ENCODE assay signal across 8 mouse cellular contexts in genomic region chr8:110629245-110630063, GRCm38 (mm10). TPM values are rescaled to one million over a fixed set of nuclear protein-coding genes. Genes with fewer than 3 reads are reported as not detected.
DNase-seq lines count a peak whose midpoint lies in the region; ATAC-seq and TF ChIP-seq lines count a peak whose summit lies in the region.

No protein-coding gene starts in this region.

- peak; percentile 57 for DNase-seq in forebrain, postnatal 0 days
- DNase-seq in urinary bladder, postnatal 25 days (ENCODE audit: low spot score), result peak; percentile 21
- no peak for DNase-seq in urinary bladder, postnatal 10 days (ENCODE audit: low spot score)
- peak; percentile 77 to 80 for DNase-seq in cerebellum, postnatal 36 days
- DNase-seq in spleen, postnatal 10 days (ENCODE audit: low spot score in 2 of 2), result peak; percentile 24 to 72

- WGBS in forebrain, postnatal 0 days, result 67% methylated on average over 9 of the region's 9 CpGs
- WGBS in forebrain, embryonic 15.5 days, result 65% methylated on average over 9 of the region's 9 CpGs
- 58% methylated on average over 9 of the region's 9 CpGs for WGBS in kidney, embryonic 15.5 days
- 60% methylated on average over 9 of the region's 9 CpGs for WGBS in lung, embryonic 16.5 days

- peak; percentile 28; the same call in 1 of the 2 replicates for ATAC-seq in forebrain, postnatal 0 days
- no peak for ATAC-seq in forebrain, embryonic 15.5 days (replicated peaks)
- peak; percentile 38; the same call in 1 of the 2 replicates for ATAC-seq in kidney, embryonic 15.5 days (replicated peaks; ENCODE audit: low FRiP score)
- ATAC-seq in lung, embryonic 16.5 days (ENCODE audit: low read depth), result peak; percentile 41; the same call in 1 of the 2 replicates

- H3K4me2 ChIP-seq in forebrain, postnatal 0 days (ENCODE audit: low read depth), result no peak overlapping the region
- no peak overlapping the region for H3K4me2 ChIP-seq in forebrain, embryonic 15.5 days (replicated peaks)
- no peak overlapping the region for H3K4me2 ChIP-seq in kidney, embryonic 15.5 days
- no peak overlapping the region for H3K4me2 ChIP-seq in lung, embryonic 16.5 days (ENCODE audit: low read depth, low read length)

- H3K9ac ChIP-seq in forebrain, postnatal 0 days, result no peak overlapping the region
- no peak overlapping the region for H3K9ac ChIP-seq in forebrain, embryonic 15.5 days (replicated peaks)
- no peak overlapping the region for H3K9ac ChIP-seq in kidney, embryonic 15.5 days
- no peak overlapping the region for H3K9ac ChIP-seq in lung, embryonic 16.5 days (ENCODE audit: low read length)

- H3K27me3 ChIP-seq in forebrain, postnatal 0 days (ENCODE audit: insufficient read depth, low read length), result no peaks in the 10 kb centered on the region
- no peaks in the 10 kb centered on the region for H3K27me3 ChIP-seq in forebrain, embryonic 15.5 days
- no peaks in the 10 kb centered on the region for H3K27me3 ChIP-seq in kidney, embryonic 15.5 days
- H3K27me3 ChIP-seq in lung, embryonic 16.5 days (ENCODE audit: control insufficient read depth, insufficient read depth, low read depth, low read length), result no peaks in the 10 kb centered on the region

- 0 out of 2 replicates have a peak, but pooled peaks cover 4% of the 10 kb centered on the region for H3K4me1 ChIP-seq in forebrain, postnatal 0 days (ENCODE audit: insufficient read depth)
- peaks cover 18% of the 10 kb centered on the region for H3K4me1 ChIP-seq in forebrain, embryonic 15.5 days
- peaks cover 14% of the 10 kb centered on the region; the same call in 1 of the 2 replicates for H3K4me1 ChIP-seq in kidney, embryonic 15.5 days
- H3K4me1 ChIP-seq in lung, embryonic 16.5 days (replicated peaks; ENCODE audit: control insufficient read depth, insufficient read depth, low read length), result peaks cover 7% of the 10 kb centered on the region

- no peak overlapping the region for H3K27ac ChIP-seq in forebrain, postnatal 0 days (ENCODE audit: low read depth, low read length)
- H3K27ac ChIP-seq in forebrain, embryonic 15.5 days (replicated peaks), result no peak overlapping the region
- H3K27ac ChIP-seq in kidney, embryonic 15.5 days, result no peak overlapping the region
- no peak overlapping the region for H3K27ac ChIP-seq in lung, embryonic 16.5 days (ENCODE audit: low read length)

- peaks cover 24% of the 10 kb centered on the region for H3K36me3 ChIP-seq in forebrain, postnatal 0 days (ENCODE audit: insufficient read depth)
- peaks cover 19% of the 10 kb centered on the region for H3K36me3 ChIP-seq in forebrain, embryonic 15.5 days
- peaks cover 26% of the 10 kb centered on the region for H3K36me3 ChIP-seq in kidney, embryonic 15.5 days
- peaks cover 5% of the 10 kb centered on the region; the same call in 1 of the 2 replicates for H3K36me3 ChIP-seq in lung, embryonic 16.5 days (ENCODE audit: control insufficient read depth, insufficient read depth, low read length)

- H3K9me3 ChIP-seq in forebrain, postnatal 0 days (ENCODE audit: low read length), result no peaks in the 10 kb centered on the region
- H3K9me3 ChIP-seq in forebrain, embryonic 15.5 days, result no peaks in the 10 kb centered on the region
- H3K9me3 ChIP-seq in kidney, embryonic 15.5 days (replicated peaks), result no peaks in the 10 kb centered on the region
- no peaks in the 10 kb centered on the region for H3K9me3 ChIP-seq in lung, embryonic 16.5 days (ENCODE audit: control insufficient read depth, low read length)

- H3K4me3 ChIP-seq in forebrain, postnatal 0 days (ENCODE audit: low read depth, low read length), result no peak overlapping the region
- H3K4me3 ChIP-seq in forebrain, embryonic 15.5 days, result no peak overlapping the region
- H3K4me3 ChIP-seq in kidney, embryonic 15.5 days (replicated peaks), result no peak overlapping the region
- no peak overlapping the region for H3K4me3 ChIP-seq in lung, embryonic 16.5 days (ENCODE audit: low read length)

- peak; percentile 69 for TF ChIP-seq CTCF in forebrain, postnatal 0 days (IDR thresholded peaks at IDR 0.05; ENCODE audit: low read depth)

RNA-seq across cellular contexts. Expression of gene Vac14, which starts 11.1 kb away (rescaled TPM):
- 30.6 and 36.1 TPM in 2 replicates for total RNA-seq in forebrain, postnatal 0 days (2014; rRNA removed)
- 27.6 and 28.1 TPM in 2 replicates for polyA plus RNA-seq in forebrain, postnatal 0 days (2015; fragmentation: Nextera tagmentation; extraction: Ambion mirVana)
- polyA plus RNA-seq in forebrain, embryonic 15.5 days (2015; fragmentation: Nextera tagmentation; extraction: Ambion mirVana), result 27.9 and 29.1 TPM in 2 replicates
- 22.2 and 23.3 TPM in 2 replicates for polyA plus RNA-seq in kidney, embryonic 15.5 days (2015; fragmentation: Nextera tagmentation; extraction: Ambion mirVana)
- 14.0 and 16.5 TPM in 2 replicates for polyA plus RNA-seq in lung, embryonic 16.5 days (2015; fragmentation: Nextera tagmentation; extraction: Ambion mirVana)
